Mouse (Mus musculus): ENCODE measurements around the gene Borcs5.

- TF ChIP-seq CTCF (IDR thresholded peaks at IDR 0.05; ENCODE audit: low read depth, low read length) (no peak), EP300 (IDR thresholded peaks at IDR 0.05; ENCODE audit: insufficient read depth, low read depth, low read length) (no peak), POLR2A (IDR thresholded peaks at IDR 0.05; ENCODE audit: insufficient read depth, low read length) (no peak)
Measured at GRCm38 (mm10) chr6:134631947-134632687, 7.2 kb upstream of the Borcs5 start, which contains the start of gene Mansc1.
